Mouse (Mus musculus) lung, embryonic 14.5 days (tissue): ENCODE results near the gene Wdr64. TPM values are rescaled to one million over a fixed set of nuclear protein-coding genes. Genes with fewer than 3 reads are reported as not detected.

ENCODE experiments used
- ATAC-seq: fragments of 200-750 bp; cut with Nextera tagmentation; 2 replicates; pipeline ENCODE4 v1.8.0; 2017; ENCODE audit warnings: mild to moderate bottlenecking, moderate TSS enrichment, moderate library complexity; ENCODE audit not compliant: insufficient read depth
- DNase-seq: peaks from one replicate; pipeline ENCODE4 v3.0.0-alpha.2; 2015
- H3K27ac ChIP-seq: fragments of 300-500 bp; sonication (generic); 2 replicates; pipeline ENCODE4 v1.5.1; 2014; ENCODE audit warnings: low read depth, mild to moderate bottlenecking, moderate library complexity
- H3K27me3 ChIP-seq: fragments of 300-500 bp; sonication (generic); 2 replicates; pipeline ENCODE4 v1.6.1; 2014; ENCODE audit warnings: low read length, control low read depth; ENCODE audit not compliant: insufficient read depth
- H3K36me3 ChIP-seq: fragments of 300-500 bp; sonication (generic); 2 replicates; pipeline ENCODE4 v1.6.1; 2014; ENCODE audit warnings: control low read depth; ENCODE audit not compliant: insufficient read depth
- H3K4me1 ChIP-seq: fragments of 300-500 bp; sonication (generic); 2 replicates; pipeline ENCODE4 v1.6.1; 2014; ENCODE audit warnings: antibody characterized with exemption, control low read depth; ENCODE audit not compliant: insufficient read depth
- H3K4me2 ChIP-seq: fragments of 300-500 bp; sonication (generic); 2 replicates; pipeline ENCODE4 v1.6.1; 2014; ENCODE audit warnings: mild to moderate bottlenecking
- H3K4me3 ChIP-seq: fragments of 300-500 bp; sonication (generic); 2 replicates; pipeline ENCODE4 v1.5.1; 2014; ENCODE audit warnings: low read depth, low read length
- H3K9ac ChIP-seq: fragments of 300-500 bp; sonication (generic); 2 replicates; pipeline ENCODE4 v1.6.1; 2014
- H3K9me3 ChIP-seq: fragments of 300-500 bp; sonication (generic); 2 replicates; pipeline ENCODE4 v1.6.1; 2016; ENCODE audit warnings: low read depth, low read length, control low read depth
- CTCF ChIP-seq: IDR thresholded peaks from 2 replicates; pipeline ENCODE4 v1.5.1; 2016; ENCODE audit warnings: antibody characterized with exemption, low read depth
- WGBS: fragments of 180-500 bp; shearing (Covaris S2); extraction: QIAGEN DNeasy Blood & Tissue Kit; methylation state at CpG from one replicate; pipeline ENCODE4 v1.1.7; 2014; 5-methylcytosine and 5-hydroxymethylcytosine counted together
- polyA plus RNA-seq: library from polyadenylated mRNA; unstranded; fragments of >200 nt; fragmentation: Nextera tagmentation; extraction: Ambion mirVana; gene quantifications from 2 replicates; pipeline ENCODE4 v1.2.1, GENCODE M21; 2014

Gene Wdr64
- polyA plus RNA-seq, 1 experiment from 2014 or later: not detected

GRCm38 (mm10) chr1:175716832-175717231 lies 18.4 kb downstream of the Wdr64 start:
- no peak for DNase-seq
- WGBS: 82% methylated on average over 9 of the region's 9 CpGs
- no peak overlapping the region for H3K27ac ChIP-seq

GRCm38 (mm10) chr1:175725771-175726170 lies 27.4 kb downstream of the Wdr64 start:
- no peaks in the 10 kb centered on the region for H3K36me3 ChIP-seq
- H3K27me3 ChIP-seq: no peaks in the 10 kb centered on the region
- no peak overlapping the region for H3K9ac ChIP-seq
- H3K4me1 ChIP-seq: no peaks in the 10 kb centered on the region
- DNase-seq (peak; percentile 5), ATAC-seq (no peak)
- no peak overlapping the region for H3K4me2 ChIP-seq
- no peak overlapping the region for H3K4me3 ChIP-seq
- no peak for TF ChIP-seq CTCF
- H3K27ac ChIP-seq: no peak overlapping the region
- 25% methylated on average over 7 of the region's 7 CpGs for WGBS
- no peaks in the 10 kb centered on the region for H3K9me3 ChIP-seq

More at GRCm38 (mm10) chr1:175716832-175717231, 18.4 kb downstream of the Wdr64 start:
- no peaks in the 10 kb centered on the region for H3K9me3 ChIP-seq
- no peaks in the 10 kb centered on the region for H3K4me1 ChIP-seq
- H3K9ac ChIP-seq: no peak overlapping the region
- H3K4me2 ChIP-seq: no peak overlapping the region
- no peak for TF ChIP-seq CTCF
- no peaks in the 10 kb centered on the region for H3K36me3 ChIP-seq
- H3K4me3 ChIP-seq: no peak overlapping the region
- no peaks in the 10 kb centered on the region for H3K27me3 ChIP-seq
- no peak for ATAC-seq

GRCm38 (mm10) chr1:175754576-175755364 lies 56.4 kb downstream of the Wdr64 start:
- H3K27me3 ChIP-seq: no peaks in the 10 kb centered on the region
- ATAC-seq (no peak), DNase-seq (no peak)
- no peak overlapping the region for H3K4me3 ChIP-seq
- no peaks in the 10 kb centered on the region for H3K4me1 ChIP-seq
- no peak for TF ChIP-seq CTCF
- H3K36me3 ChIP-seq: no peaks in the 10 kb centered on the region
- no peak overlapping the region for H3K9ac ChIP-seq
- H3K27ac ChIP-seq: no peak overlapping the region
- WGBS: 76% methylated on average over 10 of the region's 10 CpGs
- no peak overlapping the region for H3K4me2 ChIP-seq
- H3K9me3 ChIP-seq: no peaks in the 10 kb centered on the region

- no peaks in the 10 kb centered on the region for H3K9me3 ChIP-seq
- no peak overlapping the region for H3K4me3 ChIP-seq
- DNase-seq: no peak
These were observed 96.3 kb downstream of the Wdr64 start for GRCm38 (mm10) chr1:175794668-175795067.

GRCm38 (mm10) chr1:175808356-175808755 lies 110.0 kb downstream of the Wdr64 start:
- TF ChIP-seq CTCF: no peak
- no peak for ATAC-seq
- H3K4me3 ChIP-seq: no peak overlapping the region
- H3K27me3 ChIP-seq: no peaks in the 10 kb centered on the region
- no peaks in the 10 kb centered on the region for H3K9me3 ChIP-seq
- H3K36me3 ChIP-seq: no peaks in the 10 kb centered on the region
- WGBS: 67% methylated on average over 5 of the region's 5 CpGs
- no peaks in the 10 kb centered on the region for H3K4me1 ChIP-seq
- no peak overlapping the region for H3K4me2 ChIP-seq
- no peak overlapping the region for H3K27ac ChIP-seq
- H3K9ac ChIP-seq: no peak overlapping the region
- no peak for DNase-seq

More at GRCm38 (mm10) chr1:175794668-175795067, 96.3 kb downstream of the Wdr64 start:
- no peak for TF ChIP-seq CTCF
- H3K27me3 ChIP-seq: no peaks in the 10 kb centered on the region
- no peak overlapping the region for H3K4me2 ChIP-seq
- ATAC-seq: no peak
- WGBS: 67% methylated on average over 2 of the region's 2 CpGs
- no peak overlapping the region for H3K9ac ChIP-seq
- H3K36me3 ChIP-seq: no peaks in the 10 kb centered on the region
- no peaks in the 10 kb centered on the region for H3K4me1 ChIP-seq
- no peak overlapping the region for H3K27ac ChIP-seq

- H3K9ac ChIP-seq: no peak overlapping the region
- ATAC-seq: no peak
- H3K27me3 ChIP-seq: no peaks in the 10 kb centered on the region
- no peaks in the 10 kb centered on the region for H3K9me3 ChIP-seq
- no peak overlapping the region for H3K4me2 ChIP-seq
- H3K36me3 ChIP-seq: no peaks in the 10 kb centered on the region
- 16% methylated on average over 1 of the region's 1 CpGs for WGBS
- H3K27ac ChIP-seq: no peak overlapping the region
- no peak for TF ChIP-seq CTCF
- no peaks in the 10 kb centered on the region for H3K4me1 ChIP-seq
- no peak for DNase-seq
- H3K4me3 ChIP-seq: no peak overlapping the region
These were observed 113.2 kb downstream of the Wdr64 start for GRCm38 (mm10) chr1:175811625-175812024.

GRCm38 (mm10) chr1:175823815-175824438 lies 125.5 kb downstream of the Wdr64 start:
- H3K36me3 ChIP-seq: no peaks in the 10 kb centered on the region
- H3K27ac ChIP-seq: no peak overlapping the region
- 69% methylated on average over 9 of the region's 9 CpGs for WGBS
- TF ChIP-seq CTCF: no peak
- H3K27me3 ChIP-seq: no peaks in the 10 kb centered on the region
- no peak overlapping the region for H3K4me2 ChIP-seq
- no peaks in the 10 kb centered on the region for H3K9me3 ChIP-seq
- H3K4me3 ChIP-seq: no peak overlapping the region
- DNase-seq: no peak
- no peak overlapping the region for H3K9ac ChIP-seq
- no peak for ATAC-seq
- no peaks in the 10 kb centered on the region for H3K4me1 ChIP-seq
